Mouse (Mus musculus) heart, postnatal 0 days (tissue): ENCODE data around the gene Snx21. TPM values are rescaled to one million over a fixed set of nuclear protein-coding genes. Genes with fewer than 3 reads are reported as not detected.

ENCODE experiments used
- ATAC-seq: fragments of 200-750 bp; cut with Nextera tagmentation; 2 replicates; pipeline ENCODE4 v1.8.0; 2017; ENCODE audit warnings: low read depth, moderate number of reproducible peaks, moderate library complexity; ENCODE audit not compliant: insufficient read depth
- DNase-seq: peaks from one replicate; pipeline ENCODE4 v3.0.0-alpha.2; 2016; ENCODE audit warnings: low spot score
- H3K27ac ChIP-seq: fragments of 300-500 bp; sonication (generic); 2 replicates; pipeline ENCODE4 v1.5.1; 2014; ENCODE audit warnings: low read depth, mild to moderate bottlenecking
- H3K27me3 ChIP-seq: fragments of 300-500 bp; sonication (generic); 2 replicates; pipeline ENCODE4 v1.6.1; 2014; ENCODE audit warnings: low read length, mixed read lengths; ENCODE audit not compliant: control insufficient read depth, insufficient read depth
- H3K36me3 ChIP-seq: fragments of 300-500 bp; sonication (generic); replicated peaks from 2 replicates; pipeline ENCODE4 v1.6.1; 2014; ENCODE audit warnings: low read length, mixed read lengths; ENCODE audit not compliant: control insufficient read depth, insufficient read depth
- H3K4me1 ChIP-seq: fragments of 300-500 bp; sonication (generic); 2 replicates; pipeline ENCODE4 v1.6.1; 2014; ENCODE audit warnings: antibody characterized with exemption; ENCODE audit not compliant: control insufficient read depth, insufficient read depth
- H3K4me2 ChIP-seq: fragments of 300-500 bp; sonication (generic); 2 replicates; pipeline ENCODE4 v1.6.1; 2014; ENCODE audit warnings: low read depth, mild to moderate bottlenecking, low read length, moderate library complexity
- H3K4me3 ChIP-seq: fragments of 300-500 bp; sonication (generic); 2 replicates; pipeline ENCODE4 v1.5.1; 2014; ENCODE audit warnings: low read depth, low read length
- H3K9ac ChIP-seq: fragments of 300-500 bp; sonication (generic); replicated peaks from 2 replicates; pipeline ENCODE4 v1.6.1; 2014; ENCODE audit warnings: low read depth, low read length, mixed read lengths
- H3K9me3 ChIP-seq: fragments of 300-500 bp; sonication (generic); replicated peaks from 2 replicates; pipeline ENCODE4 v1.6.1; 2016; ENCODE audit warnings: low read length; ENCODE audit not compliant: control insufficient read depth
- CTCF ChIP-seq: IDR thresholded peaks from 2 replicates; pipeline ENCODE4 v1.5.1; 2016; ENCODE audit warnings: antibody characterized with exemption, control low read depth, low read depth
- EP300 ChIP-seq: IDR thresholded peaks from 2 replicates; pipeline ENCODE4 v1.6.1; 2016; ENCODE audit warnings: antibody characterized with exemption, low read depth
- WGBS: fragments of 180-500 bp; shearing (Covaris S2); extraction: QIAGEN DNeasy Blood & Tissue Kit; methylation state at CpG from one replicate; pipeline ENCODE4 v1.1.7; 2014; 5-methylcytosine and 5-hydroxymethylcytosine counted together
- polyA plus RNA-seq: library from polyadenylated mRNA; unstranded; fragments of >200 nt; fragmentation: Nextera tagmentation; extraction: Ambion mirVana; gene quantifications from 2 replicates; pipeline ENCODE4 v1.2.1, GENCODE M21; 2015
- total RNA-seq: library from RNA; depleted of rRNA; stranded (reverse); fragments of >200 nt; gene quantifications from 2 replicates; pipeline ENCODE4 v1.2.3, GENCODE M21; 2014; ENCODE audit warnings: low replicate concordance

Gene Snx21
- total and polyA plus RNA-seq, 2 experiments from 2014 or later = 29.8 to 46.4 TPM

GRCm38 (mm10) chr2:164813557-164813956, 27.9 kb downstream of the Snx21 start:
- ATAC-seq = no peak
- TF ChIP-seq EP300 = no peak

DNA sequence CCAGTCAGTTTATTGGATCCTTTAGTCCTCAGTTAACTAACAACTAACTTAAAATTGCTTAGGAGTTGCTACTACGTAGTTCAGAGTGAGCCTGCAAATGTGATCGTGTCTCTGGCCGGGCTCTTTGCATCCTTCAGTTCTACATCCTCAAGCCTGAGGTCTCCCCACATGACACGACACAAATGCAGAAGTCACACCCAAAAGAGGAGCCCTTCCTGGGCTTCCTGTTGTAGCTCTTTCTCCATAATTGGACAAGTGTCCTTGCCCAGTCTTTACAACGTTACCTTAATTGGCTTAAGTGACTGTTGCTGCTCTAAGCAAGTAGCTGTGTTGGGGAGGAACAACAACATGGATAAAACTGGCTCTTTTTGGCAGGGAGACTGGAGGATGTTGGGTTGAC, 29.7 kb downstream of the Snx21 start:
- 68% methylated on average over 5 of the region's 5 CpGs for WGBS
- DNase-seq (no peak), ATAC-seq (no peak)
- Histone ChIP-seq H3K9ac (no peak overlapping the region), H3K4me2 (no peak overlapping the region), H3K27ac (no peak overlapping the region), H3K27me3 (no peaks in the 10 kb centered on the region), H3K4me3 (no peak overlapping the region), H3K9me3 (no peaks in the 10 kb centered on the region), H3K36me3 (no peaks in the 10 kb centered on the region), H3K4me1 (no peaks in the 10 kb centered on the region; the same call in 1 of the 2 replicates)
- TF ChIP-seq EP300 (no peak), CTCF (no peak)

More at GRCm38 (mm10) chr2:164813557-164813956, 27.9 kb downstream of the Snx21 start:
- no peak overlapping the region for H3K4me2 ChIP-seq
- H3K27ac ChIP-seq = no peak overlapping the region
- H3K36me3 ChIP-seq = 0 out of 2 replicates have a peak, but pooled peaks cover 5% of the 10 kb centered on the region
- 64% methylated on average over 2 of the region's 2 CpGs for WGBS
- DNase-seq = no peak
- H3K4me1 ChIP-seq = no peaks in the 10 kb centered on the region; the same call in 1 of the 2 replicates
- no peak overlapping the region for H3K4me3 ChIP-seq
- H3K27me3 ChIP-seq = no peaks in the 10 kb centered on the region
- H3K9me3 ChIP-seq = no peaks in the 10 kb centered on the region
- H3K9ac ChIP-seq = no peak overlapping the region

DNA sequence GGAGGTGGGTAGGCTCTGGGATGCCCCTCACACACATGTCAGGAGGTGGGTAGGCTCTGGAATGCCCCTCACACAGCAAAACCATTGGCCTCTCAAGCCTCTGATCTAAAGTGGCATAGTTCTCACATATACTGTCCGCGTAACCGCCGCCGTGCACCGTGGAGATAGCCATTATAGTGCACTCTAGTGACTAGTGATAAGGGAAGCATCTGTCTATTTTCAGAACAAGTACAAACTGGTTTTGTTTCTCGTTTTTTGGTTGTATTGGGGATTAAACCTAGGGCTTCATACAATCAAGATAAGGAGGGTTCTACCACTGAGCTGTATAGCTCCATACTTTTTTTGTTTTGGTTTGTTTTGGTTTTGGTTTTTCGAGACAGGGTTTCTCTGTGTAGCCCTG, 30.2 kb downstream of the Snx21 start:
- no peak overlapping the region for H3K4me3 ChIP-seq
- 57% methylated on average over 8 of the region's 8 CpGs for WGBS
- no peaks in the 10 kb centered on the region; the same call in 1 of the 2 replicates for H3K4me1 ChIP-seq
- no peaks in the 10 kb centered on the region for H3K27me3 ChIP-seq
- H3K9ac ChIP-seq = no peak overlapping the region
- TF ChIP-seq EP300 (no peak), CTCF (no peak)
- H3K4me2 ChIP-seq = no peak overlapping the region
- DNase-seq = no peak
- H3K36me3 ChIP-seq = 0 out of 2 replicates have a peak, but pooled peaks cover under 1% of the 10 kb centered on the region
- no peak overlapping the region for H3K27ac ChIP-seq
- H3K9me3 ChIP-seq = no peaks in the 10 kb centered on the region
- ATAC-seq = no peak

GRCm38 (mm10) chr2:164817206-164817605, 31.6 kb downstream of the Snx21 start:
- no peak for DNase-seq
- Histone ChIP-seq H3K4me3 (no peak overlapping the region), H3K9me3 (no peaks in the 10 kb centered on the region), H3K27me3 (no peaks in the 10 kb centered on the region), H3K36me3 (0 out of 2 replicates have a peak, but pooled peaks cover 10% of the 10 kb centered on the region), H3K4me1 (no peaks in the 10 kb centered on the region; the same call in 1 of the 2 replicates), H3K27ac (no peak overlapping the region), H3K4me2 (no peak overlapping the region), H3K9ac (no peak overlapping the region)
- WGBS = 63% methylated on average over 6 of the region's 6 CpGs
- TF ChIP-seq CTCF (no peak), EP300 (no peak)
- ATAC-seq = no peak

DNA sequence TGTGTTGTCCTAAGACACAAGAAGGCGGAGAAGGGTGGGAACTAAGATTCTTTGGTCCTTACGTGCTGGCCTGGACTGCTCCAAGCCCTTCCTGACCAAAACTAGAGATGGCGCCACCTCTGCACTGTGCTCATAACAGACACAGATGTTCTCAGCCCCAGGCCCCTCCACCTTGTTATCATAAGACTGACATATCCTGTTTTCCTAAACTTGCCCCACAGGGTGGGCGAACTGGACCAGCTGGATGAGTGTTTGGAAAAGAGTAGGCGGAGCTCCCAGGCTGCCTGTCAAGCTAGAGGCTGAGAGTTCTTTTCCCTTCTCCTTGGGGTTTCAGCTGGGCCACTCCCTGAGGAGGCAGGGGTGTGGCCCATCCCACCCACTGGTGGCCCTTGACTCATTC, 32.1 kb downstream of the Snx21 start:
- Histone ChIP-seq H3K9ac (no peak overlapping the region), H3K27ac (no peak overlapping the region), H3K9me3 (no peaks in the 10 kb centered on the region), H3K4me2 (no peak overlapping the region), H3K4me3 (no peak overlapping the region), H3K36me3 (0 out of 2 replicates have a peak, but pooled peaks cover 10% of the 10 kb centered on the region), H3K27me3 (no peaks in the 10 kb centered on the region), H3K4me1 (no peaks in the 10 kb centered on the region; the same call in 1 of the 2 replicates)
- WGBS = 71% methylated on average over 5 of the region's 5 CpGs
- TF ChIP-seq EP300 (no peak), CTCF (peak; percentile 26; the same call in 1 of the 2 replicates)
- ATAC-seq = peak; percentile 52; the same call in 1 of the 2 replicates
- no peak for DNase-seq

DNA sequence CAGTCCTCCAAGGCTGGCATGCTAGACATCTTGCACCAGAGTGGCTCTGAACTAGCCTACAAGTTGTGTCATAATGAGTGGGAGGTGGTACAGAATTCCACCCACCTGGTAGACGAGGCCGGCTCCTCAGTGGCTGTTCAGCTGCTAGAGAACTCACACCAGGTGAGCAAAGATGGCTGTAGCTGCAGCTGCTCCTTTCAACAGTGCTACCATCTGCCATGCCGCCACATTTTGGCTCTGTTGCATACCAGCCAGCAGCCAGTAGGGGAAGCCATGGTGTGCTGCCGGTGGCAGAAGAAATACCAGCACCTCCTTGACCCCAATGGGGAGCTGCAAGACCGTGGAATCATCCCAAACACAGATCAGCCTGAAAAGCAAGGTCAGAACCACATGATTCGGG, 35.4 kb downstream of the Snx21 start:
- no peak for ATAC-seq
- no peak for DNase-seq

More for the DNA sequence above, 35.4 kb downstream of the Snx21 start:
- Histone ChIP-seq H3K9me3 (no peaks in the 10 kb centered on the region), H3K4me2 (no peak overlapping the region), H3K4me3 (no peak overlapping the region), H3K27ac (no peak overlapping the region), H3K9ac (no peak overlapping the region), H3K4me1 (no peaks in the 10 kb centered on the region; the same call in 1 of the 2 replicates), H3K27me3 (no peaks in the 10 kb centered on the region), H3K36me3 (peaks cover 25% of the 10 kb centered on the region)
- TF ChIP-seq CTCF (no peak), EP300 (no peak)
- 80% methylated on average over 6 of the region's 6 CpGs for WGBS
